Mouse (Mus musculus) heart, postnatal 0 days (tissue): ENCODE data around the gene Mbd5. TPM values are rescaled to one million over a fixed set of nuclear protein-coding genes. Genes with fewer than 3 reads are reported as not detected.

Experiments
- ATAC-seq: fragments of 200-750 bp; cut with Nextera tagmentation; 2 replicates; pipeline ENCODE4 v1.8.0; 2017; ENCODE audit warnings: low read depth, moderate number of reproducible peaks, moderate library complexity; ENCODE audit not compliant: insufficient read depth
- DNase-seq: peaks from one replicate; pipeline ENCODE4 v3.0.0-alpha.2; 2016; ENCODE audit warnings: low spot score
- H3K27ac ChIP-seq: fragments of 300-500 bp; sonication (generic); 2 replicates; pipeline ENCODE4 v1.5.1; 2014; ENCODE audit warnings: low read depth, mild to moderate bottlenecking
- H3K27me3 ChIP-seq: fragments of 300-500 bp; sonication (generic); 2 replicates; pipeline ENCODE4 v1.6.1; 2014; ENCODE audit warnings: low read length, mixed read lengths; ENCODE audit not compliant: control insufficient read depth, insufficient read depth
- H3K36me3 ChIP-seq: fragments of 300-500 bp; sonication (generic); replicated peaks from 2 replicates; pipeline ENCODE4 v1.6.1; 2014; ENCODE audit warnings: low read length, mixed read lengths; ENCODE audit not compliant: control insufficient read depth, insufficient read depth
- H3K4me1 ChIP-seq: fragments of 300-500 bp; sonication (generic); 2 replicates; pipeline ENCODE4 v1.6.1; 2014; ENCODE audit warnings: antibody characterized with exemption; ENCODE audit not compliant: control insufficient read depth, insufficient read depth
- H3K4me2 ChIP-seq: fragments of 300-500 bp; sonication (generic); 2 replicates; pipeline ENCODE4 v1.6.1; 2014; ENCODE audit warnings: low read depth, mild to moderate bottlenecking, low read length, moderate library complexity
- H3K4me3 ChIP-seq: fragments of 300-500 bp; sonication (generic); 2 replicates; pipeline ENCODE4 v1.5.1; 2014; ENCODE audit warnings: low read depth, low read length
- H3K9ac ChIP-seq: fragments of 300-500 bp; sonication (generic); replicated peaks from 2 replicates; pipeline ENCODE4 v1.6.1; 2014; ENCODE audit warnings: low read depth, low read length, mixed read lengths
- H3K9me3 ChIP-seq: fragments of 300-500 bp; sonication (generic); replicated peaks from 2 replicates; pipeline ENCODE4 v1.6.1; 2016; ENCODE audit warnings: low read length; ENCODE audit not compliant: control insufficient read depth
- CTCF ChIP-seq: IDR thresholded peaks from 2 replicates; pipeline ENCODE4 v1.5.1; 2016; ENCODE audit warnings: antibody characterized with exemption, control low read depth, low read depth
- EP300 ChIP-seq: IDR thresholded peaks from 2 replicates; pipeline ENCODE4 v1.6.1; 2016; ENCODE audit warnings: antibody characterized with exemption, low read depth
- WGBS: fragments of 180-500 bp; shearing (Covaris S2); extraction: QIAGEN DNeasy Blood & Tissue Kit; methylation state at CpG from one replicate; pipeline ENCODE4 v1.1.7; 2014; 5-methylcytosine and 5-hydroxymethylcytosine counted together
- polyA plus RNA-seq: library from polyadenylated mRNA; unstranded; fragments of >200 nt; fragmentation: Nextera tagmentation; extraction: Ambion mirVana; gene quantifications from 2 replicates; pipeline ENCODE4 v1.2.1, GENCODE M21; 2015
- total RNA-seq: library from RNA; depleted of rRNA; stranded (reverse); fragments of >200 nt; gene quantifications from 2 replicates; pipeline ENCODE4 v1.2.3, GENCODE M21; 2014; ENCODE audit warnings: low replicate concordance; rRNA removed

Gene Mbd5
- total RNA-seq, result 15.4 and 23.2 TPM in 2 replicates
- 10.8 and 11.5 TPM in 2 replicates for polyA plus RNA-seq

DNA sequence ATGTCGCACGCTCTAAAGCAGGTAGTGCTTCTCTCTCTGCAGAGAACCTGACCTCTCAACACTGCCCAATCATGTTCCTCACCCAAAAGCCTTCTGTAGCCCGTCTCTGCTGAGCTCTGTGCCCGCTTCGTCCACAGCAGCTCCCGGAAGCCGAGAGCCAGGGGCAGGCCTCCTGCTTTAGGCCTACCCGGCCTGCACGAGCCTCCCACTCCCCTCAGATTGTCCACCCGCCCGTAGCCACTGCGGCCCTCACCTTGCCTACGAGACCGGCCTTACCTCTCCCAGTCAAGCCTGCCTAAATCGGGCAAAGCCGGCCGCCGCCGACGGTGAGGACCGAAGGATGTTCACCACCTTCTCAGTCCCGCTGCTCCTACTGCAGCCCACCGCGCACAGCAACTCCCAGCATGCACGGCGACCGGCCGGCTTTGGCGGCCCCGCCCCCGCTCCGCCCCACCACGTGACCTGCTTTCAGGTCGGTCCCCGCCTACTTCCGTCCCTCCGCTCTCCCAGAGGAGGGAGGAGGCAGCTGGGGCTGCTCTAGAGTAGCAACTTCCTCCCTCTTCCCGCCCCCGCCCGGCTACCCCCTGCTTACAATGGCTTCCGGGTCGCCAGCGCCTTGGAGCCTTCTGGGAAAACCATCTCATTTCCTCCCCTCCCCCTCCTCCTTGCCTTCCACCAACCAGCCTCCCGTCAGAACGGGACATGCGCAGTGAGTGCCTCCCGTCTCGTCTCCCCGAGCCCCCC, at the start of gene Mbd5:
TSS of gene Mbd5 (plus strand) at position 668 of the 744 bp plus-strand sequence.
- H3K4me1 ChIP-seq, result peaks cover 6% of the 10 kb centered on the region; the same call in 1 of the 2 replicates
- H3K27me3 ChIP-seq, result no peaks in the 10 kb centered on the region
- peak within 1 kb of the TSS; percentile 94 for H3K4me2 ChIP-seq
- ATAC-seq, result peak; percentile 99
- DNase-seq, result peak; percentile 100
- H3K4me3 ChIP-seq, result peak within 1 kb of the TSS; percentile 96
- no peaks in the 10 kb centered on the region for H3K36me3 ChIP-seq
- no peaks in the 10 kb centered on the region for H3K9me3 ChIP-seq
- TF ChIP-seq EP300 (no peak; the same call in 1 of the 2 replicates), CTCF (no peak)
- H3K9ac ChIP-seq, result peak within 1 kb of the TSS; percentile 93
- under 1% methylated on average over 47 of the region's 49 CpGs for WGBS
- H3K27ac ChIP-seq, result peak within 1 kb of the TSS; percentile 96

DNA sequence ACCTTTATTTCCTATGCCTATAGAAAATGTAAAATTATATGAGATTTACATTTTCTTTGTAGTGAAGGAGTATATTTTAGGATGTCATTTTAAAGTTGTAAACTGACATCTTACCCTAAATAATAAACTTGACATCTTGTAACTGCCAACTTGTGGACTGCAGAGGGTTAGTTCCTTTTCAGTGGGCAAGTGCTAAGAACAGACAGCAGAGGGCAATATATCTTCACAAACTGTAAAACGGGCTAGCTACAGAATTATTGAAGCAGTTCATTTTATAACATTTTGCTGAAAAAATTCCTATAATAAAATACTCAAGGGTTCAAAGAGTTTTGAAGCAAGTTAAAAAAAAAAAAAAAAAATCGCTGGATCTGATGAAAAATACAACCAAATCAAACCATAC, 40.4 kb upstream of the Mbd5 start:
- Histone ChIP-seq H3K4me2 (no peak overlapping the region), H3K36me3 (peaks cover 29% of the 10 kb centered on the region), H3K4me3 (no peak overlapping the region), H3K27ac (no peak overlapping the region), H3K9me3 (no peaks in the 10 kb centered on the region), H3K9ac (no peak overlapping the region), H3K27me3 (no peaks in the 10 kb centered on the region), H3K4me1 (no peaks in the 10 kb centered on the region)
- no peak for ATAC-seq
- peak; percentile 38 for DNase-seq
- TF ChIP-seq EP300, result no peak
- TF ChIP-seq CTCF, result peak; percentile 64
- 40% methylated on average over 2 of the region's 2 CpGs for WGBS

DNA sequence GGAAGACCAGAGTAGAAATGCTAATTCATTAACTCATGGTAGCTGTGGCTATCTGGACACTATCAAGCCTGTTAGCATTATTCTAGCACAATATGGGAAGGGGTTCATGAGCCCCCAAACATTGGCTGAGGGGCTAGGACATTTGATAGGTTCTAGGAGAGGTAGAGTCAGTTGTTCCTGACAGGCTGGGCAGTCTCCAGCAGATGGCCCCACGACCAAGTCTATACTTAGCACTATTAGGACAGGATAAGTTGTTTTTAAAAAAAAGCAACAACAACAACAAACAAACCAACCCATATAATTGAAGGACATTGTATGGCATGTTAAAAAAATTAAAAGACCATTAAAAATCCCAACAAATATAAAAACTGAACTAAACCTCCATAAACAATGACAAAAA, 35.1 kb upstream of the Mbd5 start:
- no peak overlapping the region for H3K4me3 ChIP-seq
- ATAC-seq, result no peak
- TF ChIP-seq EP300 (no peak), CTCF (no peak)

DNA sequence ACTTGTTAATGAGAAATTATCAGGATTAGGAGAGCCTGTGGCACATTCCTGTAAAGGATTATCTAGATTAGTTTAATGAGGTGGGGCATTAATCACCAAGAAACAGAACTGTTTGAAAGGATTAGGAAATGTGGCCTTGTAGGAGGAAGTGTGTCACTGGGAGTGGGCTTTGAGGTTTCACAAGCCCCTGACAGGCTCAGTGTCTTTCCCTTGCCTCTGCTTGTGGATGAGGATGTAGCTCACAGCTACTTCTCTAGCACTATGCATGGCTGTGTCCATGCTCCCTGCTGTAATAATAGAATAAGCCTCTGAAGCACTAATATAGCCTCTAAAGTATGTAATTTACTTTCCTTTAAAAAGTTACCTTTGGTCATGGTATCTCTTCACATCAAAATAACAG, 33.5 kb upstream of the Mbd5 start:
- Histone ChIP-seq H3K4me1 (no peaks in the 10 kb centered on the region), H3K27ac (no peak overlapping the region), H3K4me2 (no peak overlapping the region), H3K9me3 (no peaks in the 10 kb centered on the region), H3K27me3 (no peaks in the 10 kb centered on the region), H3K4me3 (no peak overlapping the region), H3K9ac (no peak overlapping the region), H3K36me3 (peaks cover 29% of the 10 kb centered on the region)
- DNase-seq, result no peak
- ATAC-seq, result no peak
- no peak for TF ChIP-seq CTCF
- TF ChIP-seq EP300, result no peak

More for the DNA sequence above, 35.1 kb upstream of the Mbd5 start:
- Histone ChIP-seq H3K27me3 (no peaks in the 10 kb centered on the region), H3K36me3 (peaks cover 29% of the 10 kb centered on the region), H3K9me3 (no peaks in the 10 kb centered on the region), H3K9ac (no peak overlapping the region), H3K27ac (no peak overlapping the region), H3K4me2 (no peak overlapping the region), H3K4me1 (no peaks in the 10 kb centered on the region)
- DNase-seq, result no peak
- 35% methylated on average over 1 of the region's 1 CpGs for WGBS

DNA sequence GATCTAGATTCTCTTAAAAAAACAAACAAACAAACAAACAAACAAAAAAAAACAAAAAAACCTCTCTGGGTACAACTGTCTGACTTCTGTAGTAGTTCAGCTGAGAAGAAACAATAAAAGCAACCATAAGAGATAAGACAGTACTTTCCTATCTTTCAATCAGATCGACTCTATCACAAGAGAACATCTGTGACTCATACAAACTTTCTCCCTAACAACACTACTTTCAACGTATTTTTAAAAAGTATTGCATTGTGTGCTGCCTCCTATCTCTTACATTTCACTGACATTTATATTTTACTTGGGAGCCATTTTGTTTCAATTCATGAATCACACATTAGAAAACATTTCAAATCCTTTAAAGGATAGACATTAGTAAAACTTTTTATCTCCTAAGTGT, 14.2 kb upstream of the Mbd5 start:
- 84% methylated on average over 2 of the region's 2 CpGs for WGBS
- no peak for TF ChIP-seq EP300
- no peak for TF ChIP-seq CTCF
- DNase-seq, result no peak
- Histone ChIP-seq H3K4me3 (no peak overlapping the region), H3K27me3 (no peaks in the 10 kb centered on the region), H3K4me1 (no peaks in the 10 kb centered on the region), H3K36me3 (peaks cover 11% of the 10 kb centered on the region), H3K9ac (no peak overlapping the region), H3K4me2 (no peak overlapping the region), H3K27ac (no peak overlapping the region), H3K9me3 (no peaks in the 10 kb centered on the region)
- no peak for ATAC-seq
